Mouse (Mus musculus) frontal cortex, postnatal 14 days (tissue): Measurements from ENCODE around the gene Mdk.

ENCODE experiments used
- DNase-seq, 2 experiments: peaks; one replicate each; pipeline ENCODE4 v3.0.0; 2022; ENCODE audit warnings: low spot score in 2 of 2

The Mdk gene

DNA sequence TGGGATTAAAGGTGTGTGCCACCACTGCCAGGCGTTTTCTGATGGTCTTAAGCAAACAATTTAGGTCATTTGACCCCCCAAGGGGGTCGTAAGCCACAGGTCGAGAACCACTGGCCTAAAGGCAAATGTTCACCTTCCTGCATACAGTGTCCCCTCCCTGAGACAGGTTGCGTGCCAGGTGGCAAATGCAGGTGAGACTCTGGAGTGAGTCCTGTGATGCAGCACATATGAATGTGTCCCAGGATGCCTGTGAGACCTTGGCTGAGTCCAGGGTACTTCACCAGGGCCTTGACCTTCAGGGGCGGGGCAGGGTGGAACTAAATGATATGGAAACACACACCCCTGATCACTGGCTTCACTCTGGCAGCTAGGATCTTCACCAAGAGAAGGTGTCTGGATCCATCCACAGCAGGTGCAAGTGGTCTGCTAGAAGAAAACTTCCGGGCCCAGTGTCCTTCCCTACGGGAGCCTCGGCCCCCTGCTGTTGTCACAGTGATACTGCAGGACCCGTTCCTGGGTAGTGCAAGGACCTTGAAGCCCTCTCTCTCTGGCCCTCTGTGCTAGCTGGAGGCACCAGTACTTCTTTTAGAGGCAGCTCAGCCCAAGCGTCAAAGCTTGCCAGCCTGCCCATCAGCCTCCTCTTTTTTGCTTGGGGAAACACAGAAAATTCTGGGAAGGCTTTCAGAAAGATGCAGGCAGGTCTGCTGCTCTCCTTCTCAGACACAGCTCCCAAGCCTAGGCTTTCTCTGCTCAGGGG is 26.8 kb upstream of the Mdk start:
- no peak for DNase-seq

DNA sequence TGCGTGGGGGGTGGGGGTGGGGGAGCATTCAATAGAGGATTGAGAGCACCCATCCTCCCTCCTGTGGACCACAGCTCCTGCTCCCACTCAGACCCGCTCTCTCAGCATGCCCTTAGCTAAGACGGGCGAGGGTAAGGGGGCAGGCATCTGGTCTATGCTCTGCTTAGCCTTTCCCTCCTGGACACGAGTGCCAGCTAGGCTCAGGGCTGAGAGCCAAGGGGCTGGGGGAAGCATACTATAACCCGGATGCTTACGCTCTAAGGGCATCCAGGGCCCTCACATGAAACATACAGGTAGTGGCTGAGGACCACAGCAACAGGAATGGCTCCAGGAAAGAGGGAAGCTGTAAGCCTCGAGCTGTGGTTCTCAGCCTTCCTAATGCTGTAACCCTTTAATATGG is 26.0 kb upstream of the Mdk start:
- DNase-seq = no peak

DNA sequence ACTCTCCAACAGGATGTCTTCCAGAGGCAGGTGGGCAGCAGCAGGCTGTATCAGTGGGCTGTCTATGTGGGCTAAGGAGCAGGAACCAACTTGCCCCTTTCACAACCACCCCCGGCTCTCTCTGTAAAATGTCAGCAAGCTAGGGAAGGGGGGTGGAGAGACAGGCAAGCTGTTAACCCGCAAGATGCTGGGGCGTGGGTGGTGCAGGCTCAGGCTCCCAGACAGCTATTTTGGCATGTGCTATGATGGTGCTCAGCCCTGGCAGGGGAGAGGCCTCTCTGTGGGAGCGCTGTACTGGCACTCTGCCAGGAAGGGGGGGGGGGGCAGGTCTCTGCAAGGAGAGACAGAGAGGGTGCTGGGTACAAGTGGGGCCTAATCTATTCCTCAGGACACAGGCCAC is 25.0 kb upstream of the Mdk start:
- peak; percentile 73 to 82 for DNase-seq

DNA sequence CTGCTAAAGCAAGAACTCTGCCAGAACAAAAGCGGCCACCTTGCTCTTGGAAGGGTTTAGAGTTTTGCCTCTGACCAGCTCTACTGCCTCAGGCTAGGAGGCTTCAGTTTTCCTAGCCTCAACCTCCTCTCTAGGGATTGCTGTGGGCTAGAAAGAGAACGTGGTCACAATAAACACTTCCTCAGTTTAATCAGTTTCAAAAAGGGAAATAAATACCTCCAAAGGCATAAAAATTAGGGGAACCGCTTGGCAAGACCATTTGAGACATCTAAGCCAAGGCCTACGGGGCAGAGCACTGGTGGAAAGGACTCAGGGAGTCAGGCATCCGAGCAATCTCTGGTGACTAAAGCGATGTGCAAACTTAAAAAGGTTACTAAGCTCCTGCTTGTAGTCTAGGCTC is 23.8 kb upstream of the Mdk start:
- no peak for DNase-seq

DNA sequence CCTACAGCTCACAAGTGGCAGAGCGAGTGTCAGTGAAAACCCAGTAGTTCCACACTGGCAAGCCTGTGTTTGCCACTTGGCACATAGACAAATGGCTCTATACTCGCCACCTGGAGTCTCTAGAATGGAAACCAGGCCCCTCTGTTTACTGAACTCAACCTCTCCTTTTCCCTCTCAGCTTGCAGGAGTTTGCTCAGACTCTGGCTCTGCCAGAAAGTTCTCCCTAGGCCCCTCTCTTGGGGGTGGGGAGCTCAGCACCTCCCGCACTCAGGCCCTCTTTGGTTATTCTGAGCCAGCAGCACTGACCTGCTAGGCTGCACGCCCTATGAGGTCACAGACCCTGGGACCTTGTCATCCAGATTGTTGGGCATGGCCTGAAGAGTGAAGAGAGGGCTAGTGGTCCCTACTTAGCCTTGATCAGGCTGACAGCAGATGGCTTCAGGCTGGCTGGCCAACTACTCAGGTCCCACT is 23.1 kb upstream of the Mdk start:
- DNase-seq = no peak

DNA sequence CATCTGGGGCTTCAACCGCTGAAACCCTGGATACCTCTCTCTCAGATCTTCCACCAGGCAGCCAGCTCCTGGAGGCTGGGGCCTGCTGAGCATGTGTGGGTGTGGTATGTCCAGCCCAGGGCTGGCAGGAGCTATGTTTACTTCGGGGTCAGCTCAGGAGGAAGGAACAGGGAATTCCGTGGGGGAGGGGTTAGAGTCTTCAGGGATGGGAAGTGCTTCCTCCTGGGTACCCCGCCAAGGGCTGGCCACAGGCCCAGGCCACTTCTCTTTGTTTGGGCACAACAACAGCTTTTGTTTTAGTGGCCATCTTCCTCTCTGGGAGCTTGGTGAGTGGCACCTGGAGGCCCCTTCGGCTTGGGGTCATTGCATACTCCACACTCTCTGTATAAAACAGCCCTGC is 21.7 kb upstream of the Mdk start:
- no peak for DNase-seq

DNA sequence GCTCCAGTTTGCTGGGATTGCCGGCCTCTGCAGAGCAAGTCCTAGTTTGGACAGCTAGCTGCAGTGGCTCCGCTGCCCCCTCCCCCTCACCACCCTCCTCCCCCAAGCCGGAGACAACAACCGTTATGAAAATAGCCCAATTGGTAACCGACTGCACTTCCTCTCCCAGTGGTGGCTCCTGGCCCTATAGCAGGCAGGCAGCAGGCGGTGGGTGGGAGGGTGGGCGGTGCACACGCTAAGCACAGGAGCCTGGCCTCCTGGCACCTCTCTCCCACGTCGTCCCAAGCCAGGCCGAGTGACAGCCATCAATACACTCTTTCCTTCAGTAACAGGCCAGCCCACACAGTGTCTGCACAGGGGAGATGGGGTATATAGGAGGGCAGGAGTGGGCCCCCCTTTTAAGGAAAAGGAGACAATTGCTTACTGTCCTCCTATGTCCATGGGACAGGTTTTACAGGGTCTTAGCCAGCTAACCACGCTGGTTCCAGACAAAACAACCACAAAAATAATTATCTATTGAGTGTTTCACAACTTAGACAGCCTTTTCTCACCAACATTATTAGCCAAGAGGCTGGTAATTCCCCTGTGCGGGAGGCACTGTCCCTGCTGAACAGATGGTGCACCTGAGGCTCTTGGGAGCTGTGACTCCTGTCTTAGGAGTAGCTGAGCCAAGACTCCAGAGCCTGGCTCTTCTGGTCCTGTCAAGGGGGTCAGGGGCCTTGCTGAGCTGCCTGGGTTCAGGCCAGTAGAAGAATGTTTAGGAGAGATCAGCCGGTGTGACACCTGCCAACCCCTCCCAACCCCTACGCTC is 18.4 kb upstream of the Mdk start:
- no peak for DNase-seq

DNA sequence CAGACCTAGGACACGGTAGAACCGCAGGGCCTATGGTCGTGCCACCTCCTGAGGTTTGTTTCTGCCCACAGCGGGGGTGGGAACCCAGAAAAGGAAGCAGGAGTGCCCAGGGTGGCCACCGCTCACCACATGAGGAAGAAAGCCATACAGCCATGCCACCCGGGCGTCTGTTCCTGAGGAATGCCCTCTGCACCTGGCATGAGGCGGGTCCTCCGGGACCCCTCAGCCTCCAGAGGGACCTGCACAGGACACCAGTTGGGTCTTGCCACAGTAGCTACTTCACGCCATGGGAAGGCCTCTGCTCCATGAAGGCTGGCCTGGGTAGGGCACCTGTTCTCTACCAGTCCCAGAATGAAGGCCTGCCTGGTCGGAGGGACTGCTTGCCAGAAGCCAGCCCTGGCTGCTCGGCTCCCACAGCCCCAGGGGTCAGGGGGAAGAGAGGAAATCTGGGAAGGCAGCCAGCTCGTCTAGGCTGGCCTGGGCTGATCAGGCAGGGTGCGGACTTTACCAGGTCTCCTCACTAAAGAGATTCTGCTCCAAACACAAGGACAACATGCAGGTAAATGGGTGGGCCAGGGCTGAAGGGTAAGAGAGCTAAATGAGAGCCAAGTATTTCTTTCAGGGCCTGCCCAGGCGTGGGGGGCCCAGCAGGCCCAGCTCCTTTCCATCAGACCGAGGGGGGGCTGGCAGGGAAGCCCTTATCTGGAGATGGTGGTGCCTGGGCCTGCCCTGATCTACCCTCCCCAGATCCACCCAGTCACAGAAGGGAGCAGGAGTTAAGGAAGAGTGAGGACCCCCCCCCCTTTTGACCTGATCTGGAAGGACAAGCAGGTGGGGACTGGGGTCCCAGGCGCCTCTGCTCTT is 17.5 kb upstream of the Mdk start:
- no peak for DNase-seq

DNA sequence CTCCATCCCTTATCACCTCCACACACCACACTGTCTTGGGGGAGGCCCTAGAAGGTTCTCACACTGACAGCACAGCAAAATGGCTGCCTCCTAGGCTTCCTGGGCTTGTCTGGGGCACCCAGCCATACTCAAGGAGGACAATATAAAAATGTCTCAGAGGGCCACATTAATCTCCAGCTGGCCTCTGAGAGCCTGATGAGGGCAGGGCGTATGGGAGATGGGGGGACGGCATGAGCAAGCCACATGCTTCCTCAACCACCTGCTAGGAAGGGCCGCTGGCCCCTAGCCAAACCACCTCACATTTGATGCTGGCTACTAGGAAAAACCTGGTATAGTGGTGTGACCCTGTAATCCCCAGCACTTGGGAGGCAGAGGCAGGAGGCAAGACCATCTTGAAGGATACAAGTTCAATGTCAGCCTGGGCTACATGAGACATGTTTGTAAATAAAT is 16.7 kb upstream of the Mdk start:
- DNase-seq = no peak

DNA sequence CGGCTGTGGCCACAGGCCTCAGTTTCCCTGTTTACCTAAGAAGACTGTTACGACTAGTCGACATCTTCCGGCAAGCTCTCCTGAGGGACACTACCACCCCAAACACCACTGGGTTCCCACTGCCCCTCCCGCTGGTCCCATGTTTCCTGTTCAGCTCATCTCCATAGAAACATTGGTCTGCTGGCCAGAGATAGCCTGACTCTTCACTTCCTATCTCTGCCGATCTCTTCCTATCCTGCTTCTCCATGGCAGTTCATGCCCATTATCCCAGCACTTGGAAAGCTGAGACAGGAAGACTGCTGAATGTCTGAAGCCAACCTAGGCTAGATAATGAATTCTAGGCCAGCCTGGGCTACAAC is 16.0 kb upstream of the Mdk start:
- DNase-seq = no peak

DNA sequence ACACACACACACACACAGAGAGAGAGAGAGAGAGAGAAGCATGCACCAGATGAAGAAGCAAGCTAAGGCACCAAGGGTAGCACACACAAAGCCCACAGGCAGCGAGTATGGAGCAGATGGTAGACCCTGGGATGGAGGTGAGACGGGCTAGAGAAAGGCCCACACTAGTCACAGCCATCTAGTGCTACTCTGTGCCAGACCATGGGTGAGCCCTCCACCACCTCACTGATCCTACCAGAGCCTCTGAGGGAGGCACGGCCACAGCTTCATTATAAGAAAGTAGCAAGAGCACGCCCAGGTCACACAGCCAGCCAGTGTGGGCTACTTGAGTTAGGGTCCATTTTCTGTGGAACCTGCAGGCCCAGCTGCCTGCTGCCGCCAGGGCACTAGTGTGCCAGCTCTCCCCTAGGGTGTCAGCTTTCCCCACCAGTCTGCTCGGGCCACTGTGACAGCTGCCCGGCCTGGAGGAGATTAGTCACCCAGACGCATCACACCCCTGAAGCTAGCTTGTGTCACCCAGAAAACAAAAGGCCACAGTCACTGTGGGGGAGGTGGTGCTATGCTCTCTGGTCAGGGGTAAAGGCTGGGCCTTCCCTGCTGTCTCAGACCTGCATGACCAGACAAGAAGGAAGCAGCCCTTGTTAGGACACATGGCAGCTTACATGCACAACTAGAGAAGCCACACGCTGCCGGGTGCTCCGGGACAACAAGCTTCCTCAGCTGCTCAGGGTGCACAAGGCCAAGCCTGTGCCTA is 15.5 kb upstream of the Mdk start:
- DNase-seq = no peak

DNA sequence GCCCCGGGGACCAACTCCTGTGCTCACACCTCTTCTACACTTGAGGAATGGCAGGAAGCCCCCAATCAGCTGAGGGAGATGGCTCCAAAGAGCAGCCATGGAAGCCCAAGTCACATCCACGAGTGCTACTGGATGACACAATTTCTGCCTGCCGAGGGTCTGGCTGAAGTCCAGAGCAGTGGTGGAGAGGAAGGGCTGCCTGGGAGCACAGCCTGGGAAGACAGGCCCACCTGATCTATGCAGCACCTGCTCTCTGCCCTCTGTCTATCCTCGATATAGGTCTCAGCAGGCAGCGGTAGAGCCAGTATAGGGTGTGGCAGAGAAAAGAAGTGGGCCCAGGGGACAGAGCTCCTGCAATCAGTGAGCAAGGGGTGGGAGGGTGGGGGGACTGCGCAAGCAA is 14.7 kb upstream of the Mdk start:
- DNase-seq = no peak

DNA sequence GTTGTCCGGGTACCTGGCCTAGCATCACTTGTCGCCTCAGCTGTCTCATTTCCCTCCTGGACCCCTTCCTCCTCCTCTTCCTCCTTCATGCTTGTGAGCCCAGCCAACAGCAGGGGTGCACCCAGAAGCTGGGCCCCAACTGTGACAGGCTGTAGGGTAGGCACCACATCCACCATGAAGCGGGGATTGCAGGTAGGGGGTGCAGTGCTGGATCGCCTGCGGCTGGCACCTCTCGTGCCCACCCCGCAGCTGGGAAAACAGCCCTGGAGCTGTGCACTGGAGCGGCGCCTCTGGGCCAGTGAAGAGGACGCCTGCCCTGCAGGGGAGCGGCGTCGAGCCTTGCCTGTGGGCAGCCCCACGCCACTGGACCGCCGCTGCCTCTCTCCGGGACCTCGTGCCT is 13.4 kb upstream of the Mdk start, which contains the start of gene Gm9821:
Gene Gm9821 (plus strand): TSS at position 221 of the 400 bp plus-strand sequence.
- no peak for DNase-seq

DNA sequence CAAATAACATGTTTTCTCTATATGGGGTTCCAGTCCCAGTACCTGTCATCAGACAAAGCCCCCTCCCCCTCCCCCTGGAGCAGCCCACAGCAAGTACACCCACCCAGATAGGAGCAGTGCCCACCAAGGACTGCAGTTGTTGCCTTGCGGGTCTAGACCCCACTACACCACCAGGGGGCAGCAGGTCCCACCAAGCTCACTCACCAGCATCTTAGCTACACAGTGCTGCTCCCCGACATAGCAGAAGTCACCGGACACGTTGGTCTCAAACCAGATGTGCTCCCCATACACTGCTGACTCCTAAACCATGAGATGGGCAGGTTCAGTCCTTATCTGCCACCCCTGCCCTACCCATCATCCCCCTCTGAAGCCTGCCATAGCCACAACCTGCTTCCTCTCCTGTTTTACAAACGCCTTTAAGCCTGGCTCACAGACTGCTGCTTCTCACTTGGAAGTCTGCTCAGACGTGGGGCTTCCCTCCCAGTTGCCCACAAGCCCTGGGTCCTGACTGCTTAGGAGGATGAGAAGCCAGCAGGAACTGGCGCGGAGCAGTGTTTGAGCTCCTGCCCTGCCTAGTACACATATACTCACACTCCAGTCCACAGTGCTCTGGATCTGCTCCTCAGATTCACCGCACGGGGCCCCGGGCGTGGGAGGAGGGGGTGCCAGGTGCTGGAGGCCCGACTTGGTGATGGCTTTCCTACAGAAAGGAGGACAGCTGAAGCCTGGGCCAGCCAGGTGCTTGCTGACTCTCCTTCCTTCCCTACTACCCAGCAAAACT is 12.3 kb upstream of the Mdk start:
- DNase-seq = peak in 1 of 2 experiments; percentile 76

DNA sequence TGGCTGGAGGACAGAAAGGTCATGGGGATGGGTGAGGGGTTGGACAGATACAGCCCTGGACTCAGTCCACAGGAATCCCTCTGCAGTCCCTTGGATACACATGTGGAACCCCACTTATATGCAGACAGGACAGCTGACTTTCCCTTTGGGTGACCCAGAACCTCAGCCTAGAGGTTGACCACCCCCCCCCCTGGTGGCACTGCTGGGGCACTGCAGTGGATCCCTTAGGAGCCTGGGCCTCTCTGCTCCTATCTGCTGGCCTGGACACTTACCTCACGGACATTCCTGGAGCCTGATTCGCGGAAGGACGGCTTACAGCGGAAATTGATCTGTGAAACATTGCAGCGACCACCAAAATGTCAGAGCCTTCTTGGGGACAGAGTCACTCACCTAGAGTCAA is 10.3 kb upstream of the Mdk start:
- no peak for DNase-seq

DNA sequence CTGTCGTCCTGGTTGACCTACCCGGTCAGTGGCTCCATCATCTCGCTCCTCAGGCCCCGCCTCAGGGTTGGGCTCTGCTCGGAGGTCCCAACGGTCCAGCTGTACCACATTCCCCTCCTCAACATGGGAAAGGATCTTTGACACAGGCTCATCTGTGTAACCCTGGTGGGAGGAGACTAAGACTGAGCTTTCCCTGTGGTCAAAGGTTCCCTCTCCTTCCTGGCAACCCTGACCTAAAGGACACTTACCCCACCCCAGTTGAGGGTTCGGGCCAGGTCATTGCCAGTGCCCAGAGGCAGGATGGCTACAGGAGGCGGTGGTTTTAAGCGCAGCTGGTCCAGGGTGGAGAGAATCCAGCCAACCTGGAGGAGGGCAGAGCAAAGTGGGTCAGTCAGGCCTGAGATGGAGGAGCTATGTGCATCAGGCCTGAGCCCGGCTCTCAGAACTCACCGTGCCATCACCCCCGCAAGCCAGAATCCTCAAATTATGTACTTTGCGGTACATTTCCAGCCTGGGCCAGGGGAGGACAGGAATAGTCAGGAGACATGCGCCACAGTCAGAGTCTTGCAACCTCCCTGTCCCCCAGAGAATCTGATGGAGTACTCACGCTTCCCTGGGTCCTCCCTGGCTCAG is 7.3 kb upstream of the Mdk start:
- DNase-seq = no peak

DNA sequence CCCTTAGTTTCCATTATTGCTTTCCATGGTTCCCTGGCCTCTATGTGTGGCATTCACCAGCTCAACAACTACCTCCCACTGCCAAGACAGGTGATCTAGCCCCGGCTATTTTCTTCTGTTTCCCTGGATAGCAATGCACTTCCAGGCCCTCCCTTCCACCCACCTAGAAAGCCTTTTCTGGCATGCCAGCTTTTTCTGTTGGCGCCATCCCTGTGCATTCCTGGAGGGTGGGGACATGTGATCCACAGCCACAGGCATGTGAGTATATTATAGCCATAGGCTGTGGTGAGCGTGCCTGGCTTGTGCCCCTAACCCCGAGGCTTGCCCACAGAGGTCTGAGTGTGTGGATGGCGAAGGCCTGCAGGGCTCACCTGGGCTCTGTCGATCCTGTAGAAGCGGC is 4.1 kb upstream of the Mdk start:
- DNase-seq = no peak

DNA sequence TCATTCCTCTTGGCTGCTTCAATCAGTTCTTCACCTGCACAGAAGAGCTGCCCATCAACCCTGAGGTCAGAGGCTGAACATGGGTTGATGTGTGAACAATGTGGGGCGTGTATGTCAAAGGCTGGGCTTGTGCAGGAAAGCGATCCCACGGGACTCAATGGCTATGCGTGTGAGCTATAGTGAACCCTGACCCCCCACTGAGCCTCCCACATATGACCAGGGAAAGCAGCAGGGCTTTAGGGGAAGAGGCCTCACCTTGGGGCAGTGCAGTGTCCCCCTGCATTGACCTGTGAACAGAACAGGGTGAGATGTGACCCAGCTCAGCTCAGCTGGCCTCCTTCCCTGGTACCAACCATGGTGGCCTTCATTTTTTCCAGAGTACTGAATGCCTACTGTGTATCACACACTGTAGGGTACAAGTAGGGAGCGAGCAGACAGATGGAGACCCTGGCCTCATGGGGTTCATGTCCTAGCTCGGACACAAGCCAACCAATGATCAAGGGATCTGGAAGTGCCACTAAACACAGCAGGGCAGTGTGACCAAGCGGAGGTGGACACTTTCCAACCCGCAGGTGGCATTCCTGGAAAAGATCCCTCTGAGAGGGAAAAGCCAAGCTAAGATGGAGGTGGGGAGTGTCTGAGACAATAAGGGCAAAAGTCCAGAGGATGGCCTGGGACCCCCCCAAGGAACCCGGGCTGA is 2.9 kb upstream of the Mdk start:
- no peak for DNase-seq

DNA sequence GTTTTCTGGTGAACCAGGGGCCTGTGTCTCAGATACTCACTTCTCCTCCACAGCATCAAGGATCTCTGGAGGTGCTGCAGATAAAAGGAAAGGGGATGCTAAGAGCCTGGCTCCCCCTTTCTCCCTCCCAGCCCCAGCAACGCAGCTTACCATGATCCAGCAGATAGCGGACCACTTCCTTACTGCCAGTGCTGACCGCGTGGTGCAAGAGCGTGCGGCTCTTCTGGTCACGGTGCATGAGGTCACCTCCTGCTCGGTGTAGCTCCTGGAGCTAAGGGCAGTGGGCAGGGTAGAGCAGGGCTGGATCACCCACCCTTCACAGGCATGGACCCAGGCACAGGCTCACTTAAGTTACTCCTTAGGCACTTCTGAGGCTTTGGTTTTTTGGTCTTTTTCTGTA is 1.9 kb upstream of the Mdk start:
- DNase-seq = no peak

DNA sequence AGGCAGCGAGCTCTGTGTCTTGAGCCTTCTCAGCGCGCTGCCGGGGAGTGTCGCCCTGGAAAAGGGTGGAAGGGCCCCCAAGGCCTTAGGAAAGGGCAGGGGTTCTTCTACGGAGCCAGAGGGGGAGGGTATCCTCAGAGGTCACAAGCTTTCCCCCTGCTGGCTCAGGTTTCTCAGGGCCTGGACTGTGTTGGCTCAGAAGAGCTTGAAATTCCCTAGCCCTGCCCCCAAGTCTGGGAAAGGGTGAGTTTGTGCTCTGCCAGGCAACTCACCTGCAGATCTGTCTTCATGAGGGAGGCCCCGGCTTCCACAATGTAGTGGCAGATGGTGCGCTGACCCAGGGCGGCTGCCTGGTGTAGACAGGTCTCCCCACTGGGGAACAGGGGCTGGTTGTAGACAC is 1.4 kb upstream of the Mdk start:
- DNase-seq = no peak
